Mouse (Mus musculus) CH12.LX (cell line): ENCODE results near the gene Vti1a. TPM values are rescaled to one million over a fixed set of nuclear protein-coding genes. Genes with fewer than 3 reads are reported as not detected.

Experiments
- DNase-seq: peaks from one replicate; pipeline ENCODE4 v3.0.0-alpha.2; 2013; ENCODE audit errors: extremely low read depth
- H3K27ac ChIP-seq: 2 replicates; pipeline ENCODE4 v1.5.1; 2012; ENCODE audit warnings: low read depth, mild to moderate bottlenecking, control low read depth, moderate library complexity; ENCODE audit not compliant: insufficient read depth
- H3K27me3 ChIP-seq: replicated peaks from 2 replicates; pipeline ENCODE3; 2012; ENCODE audit warnings: inconsistent platforms
- H3K36me3 ChIP-seq, 2 experiments: replicated peaks in 1 of 2; 2 replicates each; pipeline versions ENCODE3 to v1.6.1; 2012; ENCODE audit warnings: inconsistent platforms in 1 of 2, low read length in 1 of 2, mild to moderate bottlenecking in 1 of 2, mixed read lengths in 1 of 2, moderate library complexity in 1 of 2; ENCODE audit not compliant: control insufficient read depth in 1 of 2, insufficient read depth in 1 of 2
- H3K4me1 ChIP-seq, 2 experiments: 2 replicates each; pipeline ENCODE4 v1.6.1; 2012; ENCODE audit warnings: inconsistent platforms in 1 of 2, moderate library complexity in 1 of 2; ENCODE audit not compliant: insufficient read depth in 2 of 2, control insufficient read depth in 1 of 2
- H3K4me2 ChIP-seq: 2 replicates; pipeline ENCODE4 v1.6.1; 2012; ENCODE audit warnings: low read depth, mild to moderate bottlenecking, control low read depth; ENCODE audit not compliant: poor library complexity, insufficient read depth, severe bottlenecking
- H3K4me3 ChIP-seq, 3 experiments: fragments of 150-350 bp in 1 of 3; sonication (generic) in 1 of 3; replicated peaks in 1 of 3; 2 replicates each; pipeline versions ENCODE3 to v1.5.1; 2011 to 2012; ENCODE audit warnings: low read depth in 2 of 3, low read length in 2 of 3, mild to moderate bottlenecking in 2 of 3, moderate library complexity in 2 of 3, control low read depth in 1 of 3, improper control_type of control experiment in 1 of 3, inconsistent platforms in 1 of 3, mixed read lengths in 1 of 3; ENCODE audit not compliant: poor library complexity in 1 of 3
- H3K79me2 ChIP-seq: replicated peaks from 2 replicates; pipeline ENCODE4 v1.6.1; 2012; ENCODE audit warnings: mild to moderate bottlenecking, moderate library complexity; ENCODE audit not compliant: control insufficient read depth, poor library complexity, insufficient read depth, severe bottlenecking; ENCODE audit errors: extremely low read depth
- H3K9ac ChIP-seq: 2 replicates; pipeline ENCODE4 v1.6.1; 2012; ENCODE audit warnings: low read depth, mild to moderate bottlenecking, control low read depth, moderate library complexity; ENCODE audit not compliant: insufficient read depth
- H3K9me3 ChIP-seq: replicated peaks from 2 replicates; pipeline ENCODE3; 2012; ENCODE audit warnings: low read length, inconsistent platforms, mixed read lengths
- CHD1 ChIP-seq: IDR thresholded peaks from 2 replicates; pipeline ENCODE4 v1.6.1; 2012; ENCODE audit warnings: low read depth, low read length, improper control_type of control experiment, inconsistent platforms
- CTCF ChIP-seq, 2 experiments: IDR thresholded peaks in 1 of 2; conservative IDR thresholded peaks in 1 of 2; 2 replicates each; pipeline ENCODE4 v1.5.1; 2011 to 2012; ENCODE audit warnings: low read depth in 2 of 2, low read length in 2 of 2, improper control_type of control experiment in 1 of 2, inconsistent platforms in 1 of 2, mild to moderate bottlenecking in 1 of 2, moderate library complexity in 1 of 2
- E2F4 ChIP-seq: IDR thresholded peaks from 2 replicates; pipeline ENCODE4 v1.6.1; 2011; ENCODE audit warnings: low read depth, low read length, improper control_type of control experiment; ENCODE audit not compliant: insufficient replicate concordance
- ELF1 ChIP-seq: IDR thresholded peaks from 2 replicates; pipeline ENCODE4 v1.6.1; 2014; ENCODE audit warnings: low read depth, mild to moderate bottlenecking, inconsistent platforms, low read length, improper control_type of control experiment
- EP300 ChIP-seq: IDR thresholded peaks from 2 replicates; pipeline ENCODE4 v1.6.1; 2011; ENCODE audit warnings: low read length, improper control_type of control experiment
- HCFC1 ChIP-seq: IDR thresholded peaks from 2 replicates; pipeline ENCODE4 v1.6.1; 2012; ENCODE audit warnings: low read depth, mild to moderate bottlenecking, inconsistent platforms, low read length, improper control_type of control experiment
- IRF4 ChIP-seq: IDR thresholded peaks from 2 replicates; pipeline ENCODE4 v1.6.1; 2014; ENCODE audit warnings: low read depth, mild to moderate bottlenecking, inconsistent platforms, low read length, improper control_type of control experiment
- JUND ChIP-seq: conservative IDR thresholded peaks from 2 replicates; pipeline ENCODE4 v1.6.1; 2011; ENCODE audit warnings: low read depth, low read length, improper control_type of control experiment
- MEF2A ChIP-seq: IDR thresholded peaks from 2 replicates; pipeline ENCODE4 v1.6.1; 2014; ENCODE audit warnings: low read depth, mild to moderate bottlenecking, inconsistent platforms, low read length, improper control_type of control experiment, borderline replicate concordance
- MXI1 ChIP-seq: IDR thresholded peaks from 2 replicates; pipeline ENCODE4 v1.6.1; 2011; ENCODE audit warnings: mild to moderate bottlenecking, low read depth, low read length, improper control_type of control experiment
- MYC ChIP-seq: IDR thresholded peaks from 2 replicates; pipeline ENCODE4 v1.6.1; 2011; ENCODE audit warnings: low read depth, mild to moderate bottlenecking, improper control_type of control experiment, low read length
- NELFE ChIP-seq: IDR thresholded peaks from 2 replicates; pipeline ENCODE4 v1.6.1; 2011; ENCODE audit warnings: low read depth, low read length, improper control_type of control experiment
- NRF1 ChIP-seq: IDR thresholded peaks from 2 replicates; pipeline ENCODE4 v1.6.1; 2014; ENCODE audit warnings: low read depth, mild to moderate bottlenecking, inconsistent platforms, low read length, improper control_type of control experiment, moderate library complexity
- PAX5 ChIP-seq: IDR thresholded peaks from 2 replicates; pipeline ENCODE4 v1.6.1; 2012; ENCODE audit warnings: low read length, inconsistent platforms, mixed read lengths
- RAD21 ChIP-seq: IDR thresholded peaks from 2 replicates; pipeline ENCODE4 v1.6.1; 2011; ENCODE audit warnings: low read depth, mild to moderate bottlenecking, low read length, improper control_type of control experiment, moderate library complexity
- SMC3 ChIP-seq: IDR thresholded peaks from 2 replicates; pipeline ENCODE4 v1.6.1; 2011; ENCODE audit warnings: low read depth, low read length, improper control_type of control experiment
- TCF12 ChIP-seq: IDR thresholded peaks from 2 replicates; pipeline ENCODE4 v1.6.1; 2014; ENCODE audit warnings: low read depth, mild to moderate bottlenecking, inconsistent platforms, low read length, improper control_type of control experiment
- UBTF ChIP-seq: IDR thresholded peaks from 2 replicates; pipeline ENCODE4 v1.6.1; 2012; ENCODE audit warnings: low read depth, mild to moderate bottlenecking, inconsistent platforms, low read length, improper control_type of control experiment, moderate library complexity
- USF2 ChIP-seq: conservative IDR thresholded peaks from 2 replicates; pipeline ENCODE4 v1.6.1; 2011; ENCODE audit warnings: low read depth, low read length, improper control_type of control experiment
- ZKSCAN1 ChIP-seq: IDR thresholded peaks from 2 replicates; pipeline ENCODE4 v1.6.1; 2012; ENCODE audit warnings: low read depth, inconsistent platforms, low read length, improper control_type of control experiment, borderline replicate concordance
- ZNF384 ChIP-seq: IDR thresholded peaks from 2 replicates; pipeline ENCODE4 v1.6.1; 2012; ENCODE audit warnings: low read depth, low read length, improper control_type of control experiment, inconsistent platforms
- dilution Hi-C: fragments of 300-500 bp; cut with MboI; formaldehyde crosslinking; loops from 2 replicates; pipeline ENCODE4 v1.14.3; 2020; ENCODE audit warnings: low sequenced_read_pairs; ENCODE audit not compliant: extremely low pct_unique_long_range_greater_than_20kb, extremely low pct_ligation_motif_present
- in situ Hi-C: fragments of 300-500 bp; cut with MboI; formaldehyde crosslinking; loops from 3 replicates; pipeline ENCODE4 v1.14.3; 2019; ENCODE audit warnings: low sequenced_read_pairs, low pct_ligation_motif_present, low pct_unique_long_range_greater_than_20kb, mixed read lengths
- polyA plus RNA-seq: library from polyadenylated mRNA; unstranded; fragments of >175 nt; gene quantifications from 2 replicates; pipeline ENCODE4 v1.2.1, GENCODE M21; 2012; ENCODE audit warnings: low read depth; ENCODE audit not compliant: insufficient read length
- total RNA-seq, 2 experiments: library from RNA; depleted of rRNA; stranded (reverse); fragments of 300-350 nt in 1 of 2; fragments of >200 nt in 1 of 2; gene quantifications; 2 replicates each; pipeline ENCODE4 v1.2.3; 2012 to 2014

Vti1a gene
- total and polyA plus RNA-seq, 3 experiments, result 22.3 to 27.6 (median 23.5) TPM

- Histone ChIP-seq H3K4me1 (peaks cover 22 to 87% of the 10 kb centered on the region in 2 experiments), H3K36me3 (peaks cover 64 to 89% of the 10 kb centered on the region in 2 experiments), H3K4me2 (no peak overlapping the region), H3K4me3 (no peak overlapping the region), H3K79me2 (no peaks in the 10 kb centered on the region; the same call in 1 of the 2 replicates), H3K27ac (no peak overlapping the region), H3K9ac (no peak overlapping the region), H3K9me3 (no peaks in the 10 kb centered on the region), H3K27me3 (no peaks in the 10 kb centered on the region)
- dilution Hi-C loops (no loop called here), in situ Hi-C loops (no loop called here)
- TF ChIP-seq JUND, result no peak
- TF ChIP-seq ZNF384, result peak; percentile 57
- no peak for DNase-seq
Observed at GRCm38 (mm10) chr19:55300525-55300924, 15.6 kb upstream of the Vti1a start.

- H3K27ac ChIP-seq, result no peak overlapping the region
- no peak for TF ChIP-seq HCFC1
- TF ChIP-seq E2F4, result no peak
- TF ChIP-seq EP300, result no peak
- TF ChIP-seq RAD21, result peak; percentile 61
- TF ChIP-seq NRF1, result no peak
- no peak for TF ChIP-seq UBTF
- no peak for TF ChIP-seq NELFE
- TF ChIP-seq IRF4, result no peak
- TF ChIP-seq SMC3, result peak; percentile 52
- no peak for TF ChIP-seq CHD1
- TF ChIP-seq TCF12, result no peak
- no peak for TF ChIP-seq ELF1
- TF ChIP-seq PAX5, result no peak
- peak in 1 of 2 experiments; percentile 61; a peak in 2 of 4 replicates for TF ChIP-seq CTCF (conservative IDR thresholded peaks at IDR 0.05 in 1 of 2, IDR thresholded peaks at IDR 0.05 in 1 of 2; ENCODE audit: low read depth in 2 of 2, low read length in 2 of 2)
- no peak for TF ChIP-seq MEF2A
- TF ChIP-seq MYC, result no peak
- TF ChIP-seq ZKSCAN1, result no peak
- no peak for TF ChIP-seq USF2
- TF ChIP-seq MXI1, result no peak
- TF ChIP-seq, all 38 proteins: peak for 3
- in situ Hi-C loops (no loop called here), dilution Hi-C loops (no loop called here)
- no peak for DNase-seq
- peaks cover 11 to 62% of the 10 kb centered on the region in 2 experiments; a peak in 3 of 4 replicates for H3K4me1 ChIP-seq
- H3K4me2 ChIP-seq, result no peak overlapping the region
- H3K9me3 ChIP-seq, result no peaks in the 10 kb centered on the region
- peaks cover under 1% of the 10 kb centered on the region; the same call in 1 of the 2 replicates for H3K79me2 ChIP-seq
- no peak overlapping the region for H3K4me3 ChIP-seq
- peaks cover 56 to 93% of the 10 kb centered on the region in 2 experiments for H3K36me3 ChIP-seq
- H3K27me3 ChIP-seq, result no peaks in the 10 kb centered on the region
- no peak overlapping the region for H3K9ac ChIP-seq
Observed at GRCm38 (mm10) chr19:55305024-55305423, 11.1 kb upstream of the Vti1a start.
